Mouse (Mus musculus) hematopoietic stem cell, adult 5-6 weeks (primary cell): ENCODE data around the gene Phf21a. TPM values are rescaled to one million over a fixed set of nuclear protein-coding genes. Genes with fewer than 3 reads are reported as not detected.
A peak's percentile ranks its signal among the peaks of the same experiment; 100 is the strongest.

Experiments used
- ATAC-seq, 2 experiments: fragments of 125-278 bp in 1 of 2; replicated peaks in 1 of 2; 2 replicates each; pipeline ENCODE4 v1.8.0; 2016 to 2017; ENCODE audit warnings: inconsistent platforms in 2 of 2, mild to moderate bottlenecking in 2 of 2, moderate number of reproducible peaks in 2 of 2, low read depth in 1 of 2, moderate TSS enrichment in 1 of 2; ENCODE audit not compliant: low FRiP score in 2 of 2, poor library complexity in 2 of 2, severe bottlenecking in 2 of 2, insufficient read depth in 1 of 2, low TSS enrichment in 1 of 2
- total RNA-seq: library from RNA; stranded (forward); fragments of 172-1452, 232-1000 nt; gene quantifications from 2 replicates; pipeline ENCODE4 v1.2.3, GENCODE M21; 2017

Gene Phf21a
- total RNA-seq, 1 experiment from 2014 or later = 52.3 TPM

GRCm38 (mm10) chr2:92246112-92246511 is 153.2 kb downstream of the Phf21a start:
- ATAC-seq = no peak

GRCm38 (mm10) chr2:92247711-92248110 is 154.8 kb downstream of the Phf21a start:
- no peak for ATAC-seq

DNA sequence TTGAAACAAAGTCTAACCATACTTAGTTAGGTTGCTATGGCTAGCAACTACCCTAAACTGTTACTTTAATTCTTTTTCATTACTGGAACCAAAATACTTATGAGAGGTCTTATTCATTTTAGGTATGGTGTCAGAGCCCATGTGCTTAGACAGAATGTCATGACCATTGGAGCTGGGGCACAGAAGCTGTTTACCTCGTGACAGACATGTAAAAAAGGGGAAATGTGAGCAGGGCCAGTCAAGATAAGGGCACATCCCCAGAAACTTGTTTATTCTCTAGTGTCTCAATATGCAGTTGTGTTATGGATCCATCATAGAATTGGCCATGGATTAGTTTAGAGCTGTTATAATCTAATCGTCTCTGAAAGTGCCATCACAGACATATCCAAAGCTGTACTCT is 157.6 kb downstream of the Phf21a start:
- ATAC-seq = peak in 1 of 2 experiments; percentile 46; a peak in 1 of 4 replicates

DNA sequence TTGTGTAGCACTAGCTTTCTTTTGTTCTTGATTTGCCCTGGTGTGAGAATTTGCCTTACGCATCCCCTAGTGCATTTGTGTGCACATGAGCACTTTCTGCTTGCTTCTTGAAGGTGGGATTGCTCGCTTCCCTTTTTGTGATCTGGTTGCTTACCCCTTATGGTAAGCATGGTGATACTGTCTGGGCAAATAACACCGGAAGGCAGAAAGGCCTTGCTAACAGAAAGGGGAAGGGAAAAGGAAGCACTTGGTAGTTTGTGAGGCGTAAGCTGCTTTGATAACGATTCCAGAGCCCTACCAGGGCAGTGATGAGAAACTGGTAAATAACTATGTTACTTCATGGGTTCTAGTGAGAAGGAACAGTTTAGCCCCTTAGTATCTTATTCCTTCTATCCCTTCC is 160.9 kb downstream of the Phf21a start:
- peak; percentile 93 to 94 for ATAC-seq

GRCm38 (mm10) chr2:92256141-92256540 is 163.2 kb downstream of the Phf21a start:
- ATAC-seq = peak; percentile 19 to 25; a peak in 1 of 4 replicates

DNA sequence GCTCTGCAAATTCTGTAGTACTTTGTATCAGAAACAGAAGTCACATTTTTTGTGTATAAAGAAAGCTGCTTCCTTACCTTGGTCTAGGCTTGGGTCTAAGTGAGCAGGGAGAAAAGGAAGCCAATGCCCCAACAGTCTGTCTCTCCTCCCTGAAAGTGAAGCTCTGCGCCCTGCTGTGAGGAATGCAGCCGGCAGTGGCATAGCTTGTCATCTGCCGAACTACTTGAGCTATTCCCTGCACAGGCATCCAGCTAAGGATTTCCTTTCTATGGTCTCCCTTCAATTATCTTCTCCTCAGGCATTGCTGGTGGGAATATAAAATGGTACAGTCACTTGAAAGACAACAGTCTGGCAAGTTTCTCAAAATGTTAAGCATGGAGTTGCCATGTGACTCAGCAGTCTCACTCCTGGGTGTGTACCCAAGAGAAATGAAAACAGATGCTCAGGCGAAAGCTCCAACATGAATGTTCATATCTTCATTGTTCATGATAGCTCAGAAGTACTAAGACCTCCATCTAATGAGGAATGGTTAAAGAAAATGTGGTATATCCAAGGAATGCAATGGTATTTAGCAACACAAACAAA is 164.5 kb downstream of the Phf21a start:
- no peak for ATAC-seq

DNA sequence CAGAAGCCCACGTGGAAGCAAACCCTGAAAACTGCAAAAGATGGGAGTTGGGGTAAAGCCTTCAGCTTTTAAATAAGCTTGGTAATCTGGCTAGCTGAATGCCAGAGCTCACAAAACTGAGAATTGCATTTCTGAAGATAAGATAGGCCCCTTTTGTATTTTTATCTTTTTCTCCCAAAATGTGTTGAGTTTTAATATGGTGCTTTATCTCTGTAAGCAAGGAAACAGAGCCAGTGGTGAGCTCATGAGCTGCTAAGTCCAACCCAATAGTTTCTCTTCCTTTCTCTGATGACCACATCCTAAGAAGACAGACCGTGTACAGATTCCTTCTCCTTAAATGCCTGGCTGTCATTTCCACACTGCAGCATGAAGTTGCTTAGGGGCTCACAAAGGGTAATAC is 167.0 kb downstream of the Phf21a start:
- peak in 1 of 2 experiments; percentile 34; a peak in 1 of 4 replicates for ATAC-seq

DNA sequence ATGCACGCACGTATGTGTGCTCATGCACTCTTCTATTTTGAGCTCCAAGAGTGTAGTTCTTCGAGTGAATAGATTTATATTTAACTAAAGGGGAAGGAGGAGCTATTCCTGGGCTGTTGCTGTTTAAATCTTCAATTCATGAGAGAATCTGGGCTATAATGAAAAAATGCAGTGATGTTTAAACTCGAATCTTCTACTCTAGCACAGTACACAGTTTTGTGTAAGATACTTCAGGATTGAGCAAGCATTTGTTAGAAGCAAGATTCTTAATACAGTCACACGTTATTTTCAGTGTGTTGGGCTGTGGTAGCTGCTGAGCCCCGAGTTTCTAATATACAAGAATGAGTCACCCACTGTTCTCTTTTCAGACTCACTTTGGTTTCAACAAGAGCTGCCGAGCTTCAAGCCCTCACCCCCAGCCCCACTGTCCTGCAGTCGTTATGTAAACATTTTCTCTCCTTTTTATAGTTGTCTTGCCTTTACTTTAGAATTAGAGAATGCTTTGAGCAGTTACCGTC is 173.2 kb downstream of the Phf21a start:
- no peak for ATAC-seq

DNA sequence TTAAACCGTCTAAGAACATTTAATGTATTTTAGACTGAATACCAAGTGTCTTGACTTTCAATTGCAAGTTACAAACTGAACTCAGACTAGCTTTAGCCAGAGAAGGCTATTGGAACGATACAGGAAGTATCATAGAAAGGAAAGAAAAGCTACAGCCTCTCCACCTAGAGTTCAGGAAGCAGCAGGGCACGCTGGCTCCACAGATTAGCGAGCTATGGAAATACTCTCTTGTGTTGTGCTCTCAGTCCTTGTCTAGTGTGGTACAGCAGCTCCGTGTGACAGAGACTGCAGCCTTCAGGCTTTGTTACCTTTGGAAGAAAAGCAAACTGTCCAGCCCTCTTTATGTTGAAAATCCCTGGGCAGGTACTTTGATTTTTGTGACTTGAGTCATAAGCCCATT is 176.3 kb downstream of the Phf21a start:
- peak in 1 of 2 experiments; percentile 69; a peak in 3 of 4 replicates for ATAC-seq

- ATAC-seq = peak in 1 of 2 experiments; percentile 55; a peak in 1 of 4 replicates
Measured at GRCm38 (mm10) chr2:92272510-92272909, 179.6 kb downstream of the Phf21a start.

DNA sequence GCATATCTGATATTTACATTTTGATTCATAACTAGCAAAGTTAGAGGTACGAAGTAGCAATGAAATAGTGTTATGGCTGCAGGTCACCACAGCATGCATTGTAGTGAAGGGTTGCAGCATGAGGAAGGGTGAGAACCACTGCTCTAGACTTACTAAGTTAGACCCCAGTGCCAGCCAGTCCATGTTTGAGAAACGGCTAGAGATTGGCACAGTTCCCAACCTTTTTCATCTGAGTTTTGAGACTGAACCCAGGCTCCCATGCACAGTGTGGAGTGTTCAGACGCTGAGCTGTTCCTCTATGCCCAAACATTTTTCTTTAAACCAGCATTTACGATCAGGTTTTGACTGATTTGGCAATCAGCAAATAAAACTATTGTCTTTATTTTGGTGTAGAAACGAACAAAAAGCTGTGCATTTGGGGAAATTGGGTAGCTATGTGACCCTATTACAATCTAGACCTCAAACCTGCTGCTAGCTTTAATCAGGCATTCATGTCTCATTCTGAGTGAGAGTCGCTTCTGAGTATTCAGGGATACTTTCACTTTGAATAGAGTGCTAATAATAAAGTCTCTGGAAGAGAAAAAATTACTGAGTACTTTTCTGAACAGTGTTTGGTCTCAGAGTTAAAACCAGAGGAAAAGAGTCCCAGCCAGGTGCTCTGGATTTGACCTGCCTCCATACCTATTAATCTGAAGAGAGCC is 180.3 kb downstream of the Phf21a start:
- 0 out of 4 replicates have a peak, but pooled peaks of 1 of the 2 experiments have one; percentile 38 for ATAC-seq

DNA sequence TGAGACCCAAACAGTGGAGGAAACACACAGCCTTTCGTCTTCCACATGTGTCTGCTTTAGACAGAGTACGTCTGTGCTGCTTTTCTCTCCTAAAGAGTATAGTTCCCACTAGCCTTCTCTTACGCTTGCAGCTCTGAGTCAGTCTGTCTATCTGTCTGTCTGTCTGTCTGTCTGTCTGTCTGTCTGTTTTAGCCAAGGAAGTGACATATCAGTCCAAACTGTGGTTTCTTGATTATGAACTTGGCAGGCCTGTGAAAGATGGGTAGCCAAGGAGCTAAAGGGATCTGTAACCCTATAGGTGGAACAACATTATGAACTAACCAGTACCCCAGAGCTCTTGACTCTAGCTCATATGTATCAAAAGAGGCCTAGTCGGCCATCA is 180.9 kb downstream of the Phf21a start:
- ATAC-seq = peak in 1 of 2 experiments; percentile 7; a peak in 1 of 4 replicates

- ATAC-seq = no peak
Measured at GRCm38 (mm10) chr2:92277787-92278186, 184.9 kb downstream of the Phf21a start.

DNA sequence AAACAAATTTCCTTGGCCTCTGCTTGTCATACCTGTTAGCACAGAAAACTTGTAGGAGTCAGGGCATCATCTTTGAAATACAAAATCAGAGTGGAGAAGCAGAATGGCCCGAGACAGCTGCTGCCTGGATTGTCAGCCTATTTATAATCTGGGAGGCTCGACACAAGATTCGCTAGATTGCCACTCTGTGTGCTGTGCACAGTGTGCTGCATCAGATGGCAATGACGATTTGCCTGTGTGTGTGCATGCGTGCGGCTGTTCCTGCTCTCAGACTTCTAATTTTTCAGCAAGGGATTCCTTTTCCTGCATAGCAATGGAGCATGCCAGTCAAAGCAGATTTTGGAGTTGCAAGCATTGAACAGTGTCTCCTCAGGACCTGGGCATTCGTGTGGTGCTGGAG is 185.7 kb downstream of the Phf21a start:
- ATAC-seq = no peak

GRCm38 (mm10) chr2:92279398-92279797 is 186.5 kb downstream of the Phf21a start:
- no peak for ATAC-seq

- no peak for ATAC-seq
Measured at GRCm38 (mm10) chr2:92285597-92285996, 192.7 kb downstream of the Phf21a start.

DNA sequence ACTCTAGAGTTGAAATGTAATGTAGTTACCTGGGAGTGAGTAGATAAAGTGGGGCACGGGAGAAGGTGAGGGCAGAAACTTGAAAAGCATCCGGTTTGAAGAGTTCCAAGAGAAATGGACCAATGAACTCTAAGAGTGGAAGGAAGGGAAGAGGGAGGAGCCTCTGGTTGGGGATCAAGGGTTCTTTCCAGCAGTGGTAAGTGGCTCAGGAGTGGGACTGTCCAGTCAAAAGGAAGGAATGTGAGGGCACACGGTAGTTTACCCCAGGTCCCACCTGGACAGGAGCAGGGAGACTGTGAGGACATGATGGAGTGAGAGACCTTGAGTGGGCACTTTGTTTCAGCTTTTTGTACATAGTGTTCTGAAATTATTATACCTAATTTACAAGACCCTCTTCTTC is 196.4 kb downstream of the Phf21a start:
- no peak for ATAC-seq

DNA sequence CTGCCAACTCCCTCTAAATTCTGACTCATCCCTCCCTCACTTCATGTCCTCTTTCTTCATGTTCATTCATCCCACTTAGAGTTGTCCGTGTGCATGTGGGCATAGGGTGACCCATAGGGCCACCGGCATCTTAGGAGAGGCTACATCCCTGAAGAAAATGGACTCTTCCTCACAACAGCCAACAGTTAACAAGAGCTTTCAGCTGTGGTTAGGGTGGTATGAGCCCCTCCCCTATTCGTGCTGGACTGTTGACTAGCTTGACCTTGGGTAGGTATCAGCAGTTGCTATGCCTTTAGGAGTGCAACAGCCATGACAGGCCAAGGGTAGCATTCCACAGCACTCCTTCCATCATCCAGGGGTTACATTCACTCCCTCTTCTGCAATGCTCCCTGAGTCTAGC is 198.6 kb downstream of the Phf21a start:
- ATAC-seq = no peak

- peak; percentile 88 to 95 for ATAC-seq
Measured at GRCm38 (mm10) chr2:92296402-92296801, 203.5 kb downstream of the Phf21a start.
